Mouse (Mus musculus) lung, adult 2 months (tissue): Measurements from ENCODE around the gene Clps. TPM values are rescaled to one million over a fixed set of nuclear protein-coding genes. Genes with fewer than 3 reads are reported as not detected.
"Not testable (repeated sequence)": the region's sequence is repeated elsewhere in the genome, so short reads cannot be mapped to it uniquely, and the experiment has no call there.

Source experiments
- DNase-seq: peaks from one replicate; pipeline ENCODE4 v3.0.0; 2022
- H3K4me1 ChIP-seq: fragments of 200-500 bp; 2 replicates; pipeline ENCODE4 v1.6.1; 2011; ENCODE audit warnings: low read length; ENCODE audit not compliant: control insufficient read depth, insufficient read depth
- H3K4me3 ChIP-seq: fragments of 200-500 bp; replicated peaks from 2 replicates; pipeline ENCODE3; 2011; ENCODE audit warnings: low read depth, mild to moderate bottlenecking, control low read depth, low read length; ENCODE audit errors: extremely low read depth
- CTCF ChIP-seq: fragments of 200-500 bp; IDR thresholded peaks from 2 replicates; pipeline ENCODE4 v1.5.1; 2011; ENCODE audit warnings: mild to moderate bottlenecking, low read length, control low read depth; ENCODE audit not compliant: insufficient read depth
- POLR2A ChIP-seq: fragments of 200-500 bp; IDR thresholded peaks from 2 replicates; pipeline ENCODE4 v1.6.1; 2011; ENCODE audit warnings: low read depth, mild to moderate bottlenecking, control low read depth, low read length, borderline replicate concordance; ENCODE audit errors: extremely low read depth
- WGBS: fragments of 180-500 bp; shearing (Covaris S2); methylation state at CpG from one replicate; pipeline ENCODE4 v1.1.7; 2018; 5-methylcytosine and 5-hydroxymethylcytosine counted together
- polyA plus RNA-seq: library from polyadenylated mRNA; depleted of rRNA; stranded (reverse); fragments of >200 nt; gene quantifications from 2 replicates; pipeline ENCODE4 v1.2.3, GENCODE M21; 2012

Gene Clps
- polyA plus RNA-seq, 1 experiment, result 1.8 TPM

- TF ChIP-seq CTCF, result no peak
- no peak for TF ChIP-seq POLR2A
- DNase-seq, result no peak
- WGBS, result 43% methylated on average over 6 of the region's 6 CpGs
These were observed 3.8 kb downstream of the Clps start for GRCm38 (mm10) chr17:28556635-28557396.

GRCm38 (mm10) chr17:28554021-28554420 is 6.5 kb downstream of the Clps start:
- 93% methylated on average over 4 of the region's 4 CpGs for WGBS
- DNase-seq, result not testable (repeated sequence)

More at GRCm38 (mm10) chr17:28556635-28557396, 3.8 kb downstream of the Clps start:
- H3K4me1 ChIP-seq, result 0 out of 2 replicates have a peak, but pooled peaks cover 3% of the 10 kb centered on the region
- no peak overlapping the region for H3K4me3 ChIP-seq

GRCm38 (mm10) chr17:28553040-28553793 is 7.3 kb downstream of the Clps start:
- H3K4me1 ChIP-seq, result 0 out of 2 replicates have a peak, but pooled peaks cover 3% of the 10 kb centered on the region
- peak; percentile 79 for DNase-seq

More at GRCm38 (mm10) chr17:28554021-28554420, 6.5 kb downstream of the Clps start:
- not testable (repeated sequence) for H3K4me3 ChIP-seq, H3K4me1 ChIP-seq

DNA sequence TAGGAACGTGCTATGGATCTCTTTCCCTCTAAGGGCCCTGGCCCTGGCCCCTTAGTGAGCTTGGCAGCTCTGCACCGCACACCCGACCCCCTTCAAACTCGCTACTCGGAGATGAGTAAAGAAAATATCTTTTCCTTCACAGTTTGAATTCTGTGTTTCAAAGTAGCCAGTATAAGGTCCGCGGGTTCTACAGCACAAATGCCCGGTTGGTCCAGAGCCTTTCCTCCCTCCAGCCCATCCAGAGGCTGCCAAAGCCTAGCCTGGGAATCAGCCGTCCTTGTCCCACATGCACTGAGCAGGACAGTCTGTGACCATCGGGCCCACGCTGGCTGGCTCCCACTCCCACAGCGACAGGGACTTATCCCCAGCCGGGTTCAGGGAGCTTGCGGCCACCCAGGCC is 11.5 kb downstream of the Clps start, which contains the start of gene Clpsl2:
Clpsl2 (plus strand) TSS at position 301 of the 400 bp plus-strand sequence.
- Histone ChIP-seq H3K4me3 (no peak within 1 kb of the TSS), H3K4me1 (no peaks in the 10 kb centered on the region)
- 76% methylated on average over 14 of the region's 14 CpGs for WGBS
- TF ChIP-seq CTCF (no peak), POLR2A (no peak)
- no peak for DNase-seq

More at GRCm38 (mm10) chr17:28553040-28553793, 7.3 kb downstream of the Clps start:
- TF ChIP-seq POLR2A (no peak), CTCF (peak; percentile 87)
- no peak overlapping the region for H3K4me3 ChIP-seq
- WGBS, result 8% methylated on average over 14 of the region's 14 CpGs

GRCm38 (mm10) chr17:28548550-28548949 is 12.0 kb downstream of the Clps start:
- 65% methylated on average over 11 of the region's 11 CpGs for WGBS
- no peaks in the 10 kb centered on the region for H3K4me1 ChIP-seq
- no peak for TF ChIP-seq POLR2A
- TF ChIP-seq CTCF, result no peak
- no peak for DNase-seq
- no peak overlapping the region for H3K4me3 ChIP-seq

- no peak overlapping the region for H3K4me3 ChIP-seq
- no peaks in the 10 kb centered on the region for H3K4me1 ChIP-seq
- DNase-seq, result no peak
- 75% methylated on average over 1 of the region's 1 CpGs for WGBS
- no peak for TF ChIP-seq CTCF
- TF ChIP-seq POLR2A, result no peak
These were observed 13.6 kb downstream of the Clps start for GRCm38 (mm10) chr17:28546925-28547324.

- TF ChIP-seq CTCF, result no peak
- no peak for TF ChIP-seq POLR2A
- 48% methylated on average over 12 of the region's 12 CpGs for WGBS
- H3K4me3 ChIP-seq, result no peak overlapping the region
- DNase-seq, result no peak
- H3K4me1 ChIP-seq, result no peaks in the 10 kb centered on the region
These were observed 22.7 kb downstream of the Clps start for GRCm38 (mm10) chr17:28537881-28538280.

DNA sequence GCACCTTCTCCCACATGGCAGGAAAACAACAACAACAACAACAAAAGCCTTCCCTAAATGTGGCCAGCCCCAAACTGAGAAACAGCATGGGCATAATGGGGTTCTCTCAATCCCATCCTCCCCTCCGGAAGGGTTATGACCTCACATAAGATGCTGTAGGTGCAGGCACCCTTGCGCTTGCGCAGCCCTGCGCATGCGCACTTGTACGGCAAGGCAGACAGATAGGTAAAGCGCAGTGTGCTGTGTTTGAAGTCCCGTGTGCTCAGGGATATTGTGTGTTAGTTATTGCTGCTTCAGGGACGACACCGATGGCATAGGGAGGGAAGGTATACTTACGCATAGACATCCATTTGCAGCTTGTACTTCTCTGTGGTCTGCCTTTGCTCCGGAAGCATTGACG is 27.2 kb downstream of the Clps start:
- no peak for TF ChIP-seq POLR2A
- no peaks in the 10 kb centered on the region for H3K4me1 ChIP-seq
- 89% methylated on average over 13 of the region's 13 CpGs for WGBS

GRCm38 (mm10) chr17:28532557-28532956 is 28.0 kb downstream of the Clps start:
- no peak for DNase-seq
- no peak for TF ChIP-seq CTCF
- TF ChIP-seq POLR2A, result no peak
- Histone ChIP-seq H3K4me3 (no peak overlapping the region), H3K4me1 (no peaks in the 10 kb centered on the region)
- 85% methylated on average over 7 of the region's 7 CpGs for WGBS

More for the DNA sequence above, 27.2 kb downstream of the Clps start:
- no peak for DNase-seq
- H3K4me3 ChIP-seq, result no peak overlapping the region
